Mouse (Mus musculus): Measurements from ENCODE around the gene Mus81.

Mus81 gene

GRCm38 (mm10) chr19:5471846-5472245, 16.4 kb downstream of the Mus81 start:
- no peak for DNase-seq (ENCODE audit: low spot score in 2 of 2)

- no peak for DNase-seq (ENCODE audit: low spot score in 2 of 2)
Measured at GRCm38 (mm10) chr19:5468374-5468773, 19.8 kb downstream of the Mus81 start, which contains the start of gene Ctsw. Gene Ctsw, minus strand, starts transcription at chr19:5468507.

GRCm38 (mm10) chr19:5466916-5467500, 21.2 kb downstream of the Mus81 start:
- no peak for DNase-seq (ENCODE audit: low spot score in 2 of 2)

- DNase-seq (ENCODE audit: low spot score in 2 of 2), result no peak
Measured at GRCm38 (mm10) chr19:5465037-5465436, 23.2 kb downstream of the Mus81 start.

GRCm38 (mm10) chr19:5463791-5464562, 24.2 kb downstream of the Mus81 start:
- peak in 1 of 2 experiments; percentile 42 for DNase-seq (ENCODE audit: low spot score in 2 of 2)

GRCm38 (mm10) chr19:5463212-5463611, 25.0 kb downstream of the Mus81 start:
- DNase-seq (ENCODE audit: low spot score in 2 of 2), result no peak

- DNase-seq (ENCODE audit: low spot score in 2 of 2), result no peak
Measured at GRCm38 (mm10) chr19:5461411-5461810, 26.8 kb downstream of the Mus81 start.

- DNase-seq (ENCODE audit: low spot score in 2 of 2), result peak; percentile 87 to 88
Measured at GRCm38 (mm10) chr19:5460465-5460911, 27.7 kb downstream of the Mus81 start, which contains the start of gene Fibp. Gene Fibp, plus strand, starts transcription at chr19:5460615.

GRCm38 (mm10) chr19:5459896-5460295, 28.3 kb downstream of the Mus81 start:
- DNase-seq (ENCODE audit: low spot score in 2 of 2), result no peak

- no peak for DNase-seq (ENCODE audit: low spot score in 2 of 2)
Measured at GRCm38 (mm10) chr19:5459019-5459418, 29.2 kb downstream of the Mus81 start.

GRCm38 (mm10) chr19:5457746-5458442, 30.3 kb downstream of the Mus81 start, which contains the start of gene Ccdc85b:
Gene Ccdc85b, minus strand, starts transcription at chr19:5457894.
- no peak for DNase-seq (ENCODE audit: low spot score in 2 of 2)

GRCm38 (mm10) chr19:5456922-5457745, 31.1 kb downstream of the Mus81 start:
- peak; percentile 97 to 98 for DNase-seq (ENCODE audit: low spot score in 2 of 2)

GRCm38 (mm10) chr19:5456241-5456921, 31.8 kb downstream of the Mus81 start:
- DNase-seq (ENCODE audit: low spot score in 2 of 2), result peak; percentile 62 to 80

- no peak for DNase-seq (ENCODE audit: low spot score in 2 of 2)
Measured at GRCm38 (mm10) chr19:5455568-5455967, 32.6 kb downstream of the Mus81 start.

GRCm38 (mm10) chr19:5455037-5455436, 33.2 kb downstream of the Mus81 start:
- no peak for DNase-seq (ENCODE audit: low spot score in 2 of 2)

GRCm38 (mm10) chr19:5451766-5452165, 36.4 kb downstream of the Mus81 start:
- no peak for DNase-seq (ENCODE audit: low spot score in 2 of 2)

- no peak for DNase-seq (ENCODE audit: low spot score in 2 of 2)
Measured at GRCm38 (mm10) chr19:5449673-5450072, 38.5 kb downstream of the Mus81 start.

GRCm38 (mm10) chr19:5448354-5449150, 39.6 kb downstream of the Mus81 start:
- no peak for DNase-seq (ENCODE audit: low spot score in 2 of 2)

- peak; percentile 59 to 63 for DNase-seq (ENCODE audit: low spot score in 2 of 2)
Measured at GRCm38 (mm10) chr19:5447515-5448353, 40.5 kb downstream of the Mus81 start, which contains the start of gene Fosl1. Gene Fosl1, plus strand, starts transcription at chr19:5447547.
